ENCODE assay signal across 27 mouse cellular contexts in genomic region chr7:25391856-25392453, GRCm38 (mm10). TPM values are rescaled to one million over a fixed set of nuclear protein-coding genes. Genes with fewer than 3 reads are reported as not detected.
DNase-seq lines count a peak whose midpoint lies in the region; ATAC-seq and TF ChIP-seq lines count a peak whose summit lies in the region.
"Had no signal": no experiment of that assay in that cellular context is flagged by ENCODE, and none has a peak within 500 bp of the region (broad histone marks: within the 10 kb centered on the region; RNA-seq: fewer than 3 reads in every experiment).

No protein-coding gene starts in this region.

- peaks cover 17% of the 10 kb centered on the region for H3K4me1 ChIP-seq in kidney, embryonic 14.5 days (ENCODE audit: control insufficient read depth, insufficient read depth, low read length)
- peaks cover 45% of the 10 kb centered on the region for H3K4me1 ChIP-seq in lung, postnatal 0 days (ENCODE audit: insufficient read depth, low read depth, low read length)
- H3K4me1 ChIP-seq in lung, adult 2 months (ENCODE audit: control insufficient read depth, insufficient read depth, low read length), result peaks cover 30% of the 10 kb centered on the region
- peaks cover 36% of the 10 kb centered on the region for H3K4me1 ChIP-seq in hindbrain, embryonic 16.5 days (ENCODE audit: control insufficient read depth, insufficient read depth, low read depth, low read length)

- DNase-seq in cerebellum, adult 9-11 months, result peak; percentile 21
- DNase-seq in cerebellum, postnatal 4 days (ENCODE audit: low spot score in 2 of 2), result no peak
- DNase-seq in kidney, adult 11 months, result peak; percentile 72
- DNase-seq in lung, postnatal 0 days (ENCODE audit: low spot score), result no peak
- DNase-seq in lung, adult 2 months, result no peak
- DNase-seq in kidney, postnatal 36 days, result peak; percentile 68 to 79
- DNase-seq: B cell, adult 2 months; gastrocnemius, postnatal 14 days; layer of hippocampus, adult 9-11 months; left cerebral cortex, postnatal 4 days; liver; right cerebral cortex, adult 18-20 months; thymus, postnatal 14 days had no signal

- H3K9ac ChIP-seq in kidney, embryonic 14.5 days (ENCODE audit: low read depth, low read length), result no peak overlapping the region
- no peak overlapping the region for H3K9ac ChIP-seq in lung, postnatal 0 days (replicated peaks; ENCODE audit: low read depth)
- H3K9ac ChIP-seq in hindbrain, embryonic 16.5 days (ENCODE audit: low read depth, low read length), result no peak overlapping the region
- H3K9ac ChIP-seq: forebrain, embryonic 12.5 days; heart, embryonic 13.5 days; hindbrain, embryonic 14.5 days; intestine, embryonic 15.5 days; lung, embryonic 15.5 days had no signal

- no peak overlapping the region for H3K27ac ChIP-seq in kidney, embryonic 14.5 days (ENCODE audit: low read depth, low read length)
- 0 out of 2 replicates have a peak overlapping the region, but pooled peaks have one; percentile 84 for H3K27ac ChIP-seq in lung, postnatal 0 days (ENCODE audit: low read length)
- no peak overlapping the region for H3K27ac ChIP-seq in hindbrain, embryonic 16.5 days (ENCODE audit: low read depth, low read length)
- H3K27ac ChIP-seq: forebrain, embryonic 12.5 days; heart, embryonic 13.5 days; hindbrain, embryonic 14.5 days; intestine, embryonic 15.5 days; lung, embryonic 15.5 days; macrophage; midbrain, embryonic 13.5 days; neural tube, embryonic 13.5 days had no signal

- ATAC-seq in kidney, embryonic 14.5 days (ENCODE audit: low FRiP score, low TSS enrichment), result no peak
- ATAC-seq in lung, postnatal 0 days, result no peak
- ATAC-seq in hindbrain, embryonic 16.5 days, result no peak
- ATAC-seq: intestine, embryonic 15.5 days; midbrain, embryonic 13.5 days had no signal

- TF ChIP-seq EP300 in lung, postnatal 0 days (IDR thresholded peaks at IDR 0.05), result no peak

- no peak overlapping the region for H3K4me2 ChIP-seq in kidney, embryonic 14.5 days (replicated peaks; ENCODE audit: low read depth, low read length)
- no peak overlapping the region for H3K4me2 ChIP-seq in lung, postnatal 0 days (replicated peaks; ENCODE audit: low read depth, low read length)
- H3K4me2 ChIP-seq in hindbrain, embryonic 16.5 days (ENCODE audit: low read length), result no peak overlapping the region
- H3K4me2 ChIP-seq: forebrain, embryonic 12.5 days; heart, embryonic 13.5 days; intestine, embryonic 15.5 days; lung, embryonic 15.5 days; midbrain, embryonic 13.5 days had no signal

- 74% methylated on average over 2 of the region's 2 CpGs for WGBS in kidney, embryonic 14.5 days
- WGBS in lung, postnatal 0 days, result 75% methylated on average over 2 of the region's 2 CpGs
- 91% methylated on average over 2 of the region's 2 CpGs for WGBS in lung, adult 2 months
- 82% methylated on average over 2 of the region's 2 CpGs for WGBS in hindbrain, embryonic 16.5 days

- TF ChIP-seq CTCF in lung, postnatal 0 days (IDR thresholded peaks at IDR 0.05), result no peak
- no peak for TF ChIP-seq CTCF in lung, adult 2 months (IDR thresholded peaks at IDR 0.05; ENCODE audit: insufficient read depth, low read length)

- H3K4me3 ChIP-seq in kidney, embryonic 14.5 days (ENCODE audit: low read length), result no peak overlapping the region
- no peak overlapping the region for H3K4me3 ChIP-seq in lung, postnatal 0 days (ENCODE audit: low read depth, low read length)
- H3K4me3 ChIP-seq in lung, adult 2 months (replicated peaks; ENCODE audit: extremely low read depth, low read depth, low read length), result no peak overlapping the region
- H3K4me3 ChIP-seq in hindbrain, embryonic 16.5 days (ENCODE audit: low read length), result no peak overlapping the region
- H3K4me3 ChIP-seq: forebrain, embryonic 12.5 days; heart, embryonic 13.5 days; intestine, embryonic 15.5 days; left cerebral cortex, adult 2 months; lung, embryonic 15.5 days; midbrain, embryonic 13.5 days; neural tube, embryonic 13.5 days had no signal

- no peaks in the 10 kb centered on the region for H3K9me3 ChIP-seq in kidney, embryonic 14.5 days (ENCODE audit: control insufficient read depth, low read length)
- no peaks in the 10 kb centered on the region for H3K9me3 ChIP-seq in lung, postnatal 0 days (ENCODE audit: low read length)
- no peaks in the 10 kb centered on the region for H3K9me3 ChIP-seq in hindbrain, embryonic 16.5 days (ENCODE audit: control insufficient read depth, low read length)
- H3K9me3 ChIP-seq: forebrain, embryonic 12.5 days; heart, embryonic 13.5 days; intestine, embryonic 15.5 days; lung, embryonic 15.5 days; midbrain, embryonic 13.5 days; neural tube, embryonic 13.5 days had no signal

- H3K36me3 ChIP-seq in kidney, embryonic 14.5 days (ENCODE audit: control insufficient read depth, insufficient read depth, low read length), result peaks cover 11% of the 10 kb centered on the region; the same call in 1 of the 2 replicates
- H3K36me3 ChIP-seq in lung, postnatal 0 days (ENCODE audit: insufficient read depth, low read length), result no peaks in the 10 kb centered on the region
- peaks cover 9% of the 10 kb centered on the region for H3K36me3 ChIP-seq in hindbrain, embryonic 16.5 days (ENCODE audit: control insufficient read depth, insufficient read depth, low read length)
- H3K36me3 ChIP-seq: intestine, embryonic 15.5 days had no signal

- no peak for TF ChIP-seq POLR2A in lung, adult 2 months (IDR thresholded peaks at IDR 0.05; ENCODE audit: borderline replicate concordance, extremely low read depth, low read depth, low read length)

- no peaks in the 10 kb centered on the region for H3K27me3 ChIP-seq in kidney, embryonic 14.5 days (ENCODE audit: control insufficient read depth, insufficient read depth, low read length)
- no peaks in the 10 kb centered on the region for H3K27me3 ChIP-seq in lung, postnatal 0 days (replicated peaks; ENCODE audit: insufficient read depth, low read length)
- no peaks in the 10 kb centered on the region for H3K27me3 ChIP-seq in hindbrain, embryonic 16.5 days (replicated peaks; ENCODE audit: control insufficient read depth, insufficient read depth, low read length)
- H3K27me3 ChIP-seq: heart, embryonic 13.5 days; intestine, embryonic 15.5 days; lung, embryonic 15.5 days; neural tube, embryonic 13.5 days had no signal

RNA-seq across cellular contexts. Expression of gene Lipe, which starts 6.6 kb away (rescaled TPM):
- polyA plus RNA-seq in kidney, embryonic 14.5 days (2014; fragmentation: Nextera tagmentation; extraction: Ambion mirVana), result 5.3 and 6.8 TPM in 2 replicates
- polyA plus RNA-seq in lung, postnatal 0 days (2015; fragmentation: Nextera tagmentation; extraction: Ambion mirVana), result 19.8 and 21.4 TPM in 2 replicates
- 90.2 and 103 TPM in 2 replicates for polyA plus RNA-seq in lung, adult 2 months (2012; rRNA removed)
- polyA plus RNA-seq in hindbrain, embryonic 16.5 days (2015; fragmentation: Nextera tagmentation; extraction: Ambion mirVana), result 12.4 TPM in 2 replicates

RNA-seq across cellular contexts. Expression of gene Cxcl17, which starts 20.7 kb away (rescaled TPM):
- polyA plus RNA-seq in kidney, embryonic 14.5 days (2014; fragmentation: Nextera tagmentation; extraction: Ambion mirVana), result 0.27 and 0.30 TPM in 2 replicates
- 31.9 and 38.1 TPM in 2 replicates for polyA plus RNA-seq in lung, postnatal 0 days (2015; fragmentation: Nextera tagmentation; extraction: Ambion mirVana)
- polyA plus RNA-seq in lung, adult 2 months (2012; rRNA removed), result 41.1 and 48.0 TPM in 2 replicates
- 0.65 and 1.1 TPM in 2 replicates for polyA plus RNA-seq in hindbrain, embryonic 16.5 days (2015; fragmentation: Nextera tagmentation; extraction: Ambion mirVana)
- polyA plus RNA-seq: cerebellum, adult 2 months; cortical plate, adult 2 months; embryonic facial prominence, embryonic 11.5 days; intestine, embryonic 15.5 days; macrophage had no signal

RNA-seq across cellular contexts. Expression of gene Cnfn, which starts 22.4 kb away (rescaled TPM):
- polyA plus RNA-seq in kidney, embryonic 14.5 days (2014; fragmentation: Nextera tagmentation; extraction: Ambion mirVana), result not detected in 2 replicates
- not detected in 2 replicates for polyA plus RNA-seq in lung, postnatal 0 days (2015; fragmentation: Nextera tagmentation; extraction: Ambion mirVana)
- polyA plus RNA-seq in lung, adult 2 months (2012; rRNA removed), result 0.53 and 1,347 TPM in 2 replicates
- polyA plus RNA-seq in hindbrain, embryonic 16.5 days (2015; fragmentation: Nextera tagmentation; extraction: Ambion mirVana), result 0.54 and 0.90 TPM in 2 replicates
- polyA plus RNA-seq: cerebellum, adult 2 months; cortical plate, adult 2 months; forebrain, embryonic 12.5 days; heart, embryonic 13.5 days; hindbrain, embryonic 14.5 days; macrophage; neural tube, embryonic 13.5 days had no signal

Comparison
In these comparisons a context has a peak if more than half of its experiments do, and no peak if none do; other contexts are left out.
1. DNase-seq: peak in cerebellum, adult 9-11 months (single experiment), kidney, adult 11 months (single experiment) and kidney, postnatal 36 days (2 of 2); none in cerebellum, postnatal 4 days (0 of 2), lung, postnatal 0 days (single experiment) and lung, adult 2 months (single experiment).
2. RNA of gene Cxcl17, which starts 20.7 kb away (polyA plus RNA-seq): 41.1 to 48.0 TPM in lung, adult 2 months and 31.9 to 38.1 TPM in lung, postnatal 0 days; 0.65 to 1.1 TPM in hindbrain, embryonic 16.5 days and 0.27 to 0.30 TPM in kidney, embryonic 14.5 days; every median in the first group is over 10 times any median in the second.